Mouse (Mus musculus) hindbrain, embryonic 16.5 days (tissue): Measurements from ENCODE around the gene Mical2. TPM values are rescaled to one million over a fixed set of nuclear protein-coding genes. Genes with fewer than 3 reads are reported as not detected.
A peak's percentile ranks its signal among the peaks of the same experiment; 100 is the strongest.

Experiments used
- ATAC-seq: fragments of 200-750 bp; cut with Nextera tagmentation; 2 replicates; pipeline ENCODE4 v1.8.0; 2017; ENCODE audit warnings: moderate TSS enrichment, moderate library complexity
- H3K27ac ChIP-seq: fragments of 300-500 bp; sonication (generic); 2 replicates; pipeline ENCODE4 v1.5.1; 2014; ENCODE audit warnings: low read depth, mild to moderate bottlenecking, control low read depth, low read length, moderate library complexity
- H3K27me3 ChIP-seq: fragments of 300-500 bp; sonication (generic); replicated peaks from 2 replicates; pipeline ENCODE4 v1.6.1; 2014; ENCODE audit warnings: low read length; ENCODE audit not compliant: control insufficient read depth, insufficient read depth
- H3K36me3 ChIP-seq: fragments of 300-500 bp; sonication (generic); 2 replicates; pipeline ENCODE4 v1.6.1; 2014; ENCODE audit warnings: mild to moderate bottlenecking, low read length, moderate library complexity, mixed read lengths; ENCODE audit not compliant: control insufficient read depth, insufficient read depth
- H3K4me1 ChIP-seq: fragments of 300-500 bp; sonication (generic); 2 replicates; pipeline ENCODE4 v1.6.1; 2014; ENCODE audit warnings: low read depth, low read length; ENCODE audit not compliant: control insufficient read depth, insufficient read depth
- H3K4me2 ChIP-seq: fragments of 300-500 bp; sonication (generic); 2 replicates; pipeline ENCODE4 v1.6.1; 2014; ENCODE audit warnings: mild to moderate bottlenecking, low read length, control low read depth, moderate library complexity
- H3K4me3 ChIP-seq: fragments of 300-500 bp; sonication (generic); 2 replicates; pipeline ENCODE4 v1.5.1; 2014; ENCODE audit warnings: mild to moderate bottlenecking, low read length, control low read depth, moderate library complexity
- H3K9ac ChIP-seq: fragments of 300-500 bp; sonication (generic); 2 replicates; pipeline ENCODE4 v1.6.1; 2014; ENCODE audit warnings: low read depth, mild to moderate bottlenecking, control low read depth, low read length, moderate library complexity
- H3K9me3 ChIP-seq: fragments of 300-500 bp; sonication (generic); 2 replicates; pipeline ENCODE4 v1.6.1; 2014; ENCODE audit warnings: mild to moderate bottlenecking, low read length, moderate library complexity; ENCODE audit not compliant: control insufficient read depth
- WGBS: fragments of 180-500 bp; shearing (Covaris S2); extraction: QIAGEN DNeasy Blood & Tissue Kit; methylation state at CpG from one replicate; pipeline ENCODE4 v1.1.7; 2014; 5-methylcytosine and 5-hydroxymethylcytosine counted together
- polyA plus RNA-seq: library from polyadenylated mRNA; unstranded; fragments of >200 nt; fragmentation: Nextera tagmentation; extraction: Ambion mirVana; gene quantifications from 2 replicates; pipeline ENCODE4 v1.2.1, GENCODE M21; 2015

Mical2 gene
- polyA plus RNA-seq, 1 experiment from 2014 or later, result 7.2 TPM

DNA sequence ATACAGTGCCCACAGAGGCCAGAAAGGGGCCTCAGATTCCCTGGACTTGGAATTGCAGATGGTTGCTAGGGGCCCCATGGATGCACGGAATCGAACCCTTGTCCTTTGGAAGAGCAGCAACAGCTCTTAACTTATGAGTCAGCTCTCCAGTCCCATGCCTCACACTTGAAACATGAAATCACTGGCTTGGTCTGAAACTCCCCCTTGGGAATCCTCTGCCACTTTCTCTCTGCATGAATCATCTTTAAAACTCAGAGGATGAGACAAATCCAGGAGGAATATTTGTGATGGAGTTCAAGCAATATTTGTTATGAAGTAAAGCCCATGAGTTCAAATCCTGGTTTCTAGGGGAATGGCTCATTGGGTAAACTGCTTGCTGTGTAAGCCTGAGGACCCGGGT, 172.1 kb downstream of the Mical2 start:
- Histone ChIP-seq H3K9me3 (no peaks in the 10 kb centered on the region), H3K27ac (no peak overlapping the region), H3K4me2 (no peak overlapping the region), H3K9ac (no peak overlapping the region), H3K27me3 (no peaks in the 10 kb centered on the region), H3K4me1 (no peaks in the 10 kb centered on the region), H3K4me3 (no peak overlapping the region), H3K36me3 (no peaks in the 10 kb centered on the region)
- WGBS, result 97% methylated on average over 3 of the region's 3 CpGs
- ATAC-seq, result no peak

DNA sequence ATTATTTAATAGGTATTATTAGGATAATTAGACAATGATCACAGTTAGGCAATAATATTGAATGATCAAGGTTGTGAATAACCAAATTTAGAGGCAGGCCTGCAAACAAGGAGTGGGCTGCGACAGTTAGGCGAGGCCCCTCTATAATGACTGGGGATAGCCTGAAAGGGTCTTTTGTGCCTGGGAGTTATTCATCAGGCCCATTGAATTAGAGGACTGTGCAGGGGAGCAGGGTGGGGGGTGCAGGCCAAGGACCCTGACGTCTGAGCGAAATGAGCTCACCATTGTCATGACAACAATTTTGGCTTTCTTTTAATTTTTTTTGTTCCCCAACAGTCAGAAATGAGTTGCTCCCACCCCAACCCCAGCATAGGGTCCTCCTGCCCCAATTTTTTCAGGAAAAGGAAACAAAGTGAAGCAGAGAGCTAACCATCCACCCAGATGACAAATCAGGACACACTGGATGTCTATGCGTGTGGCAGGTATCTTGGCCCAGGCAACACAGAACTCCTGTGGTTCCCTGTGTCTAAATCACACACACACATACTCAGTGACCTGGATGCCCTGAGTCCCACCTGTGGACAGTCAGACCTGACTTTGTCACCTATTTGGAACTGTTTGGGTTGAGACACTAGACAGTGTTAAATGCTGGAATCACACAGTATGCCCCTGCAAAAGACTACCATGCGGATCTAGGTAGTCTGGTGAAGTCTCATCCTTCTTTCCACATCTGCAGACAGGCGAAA, 173.9 kb downstream of the Mical2 start:
- Histone ChIP-seq H3K36me3 (no peaks in the 10 kb centered on the region), H3K27ac (no peak overlapping the region), H3K4me2 (no peak overlapping the region), H3K4me1 (no peaks in the 10 kb centered on the region), H3K9me3 (no peaks in the 10 kb centered on the region), H3K27me3 (no peaks in the 10 kb centered on the region), H3K9ac (0 out of 2 replicates have a peak overlapping the region, but pooled peaks have one; percentile 8), H3K4me3 (no peak overlapping the region)
- WGBS, result 36% methylated on average over 7 of the region's 7 CpGs
- peak; percentile 48 for ATAC-seq

DNA sequence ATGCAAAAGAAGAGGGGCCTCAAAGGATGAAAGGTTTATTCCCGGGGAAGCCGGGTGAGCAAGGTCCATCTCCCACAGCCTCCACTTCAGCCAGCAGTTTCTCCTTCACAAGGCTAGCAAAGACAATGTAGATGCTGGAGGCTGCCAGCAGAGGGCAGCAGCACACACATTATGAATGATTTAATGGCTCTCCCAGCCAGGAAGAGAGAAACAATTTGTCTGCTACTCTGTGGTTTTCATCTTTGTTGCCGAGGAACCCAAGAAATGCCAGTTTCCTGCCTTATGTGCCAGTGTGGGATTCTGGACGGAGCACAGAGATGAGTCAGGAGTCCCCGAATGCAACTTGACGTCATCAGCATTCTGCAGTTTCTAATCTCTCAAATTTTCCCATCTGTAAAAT, 174.5 kb downstream of the Mical2 start:
- H3K4me3 ChIP-seq, result no peak overlapping the region
- WGBS, result 44% methylated on average over 6 of the region's 6 CpGs
- no peaks in the 10 kb centered on the region for H3K27me3 ChIP-seq
- H3K4me1 ChIP-seq, result no peaks in the 10 kb centered on the region
- no peak overlapping the region for H3K27ac ChIP-seq
- no peaks in the 10 kb centered on the region for H3K9me3 ChIP-seq
- no peak overlapping the region for H3K9ac ChIP-seq
- ATAC-seq, result peak; percentile 45; the same call in 1 of the 2 replicates
- no peak overlapping the region for H3K4me2 ChIP-seq
- no peaks in the 10 kb centered on the region for H3K36me3 ChIP-seq

DNA sequence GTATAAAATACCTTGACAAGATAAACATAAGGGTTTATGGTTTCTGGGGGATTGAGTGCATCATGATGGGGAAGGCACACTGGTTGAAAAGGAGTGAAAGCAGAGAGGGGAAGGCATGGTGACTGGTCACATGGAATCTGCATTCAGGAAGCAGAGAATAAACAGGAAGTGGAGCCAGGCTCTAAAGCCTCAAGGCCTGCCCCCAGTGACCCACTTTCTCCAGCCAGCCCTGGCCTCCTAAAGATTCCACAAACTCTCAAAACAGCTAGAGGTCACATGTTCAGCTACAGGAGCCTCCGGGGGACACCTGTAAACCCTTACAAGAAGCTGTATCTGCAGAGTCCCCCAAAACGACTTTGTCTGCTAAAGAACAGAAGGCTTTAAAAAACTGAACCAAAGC, 179.4 kb downstream of the Mical2 start:
- no peak for ATAC-seq
- no peak overlapping the region for H3K9ac ChIP-seq
- H3K4me3 ChIP-seq, result no peak overlapping the region
- WGBS, result 72% methylated on average over 2 of the region's 2 CpGs
- no peak overlapping the region for H3K27ac ChIP-seq
- H3K36me3 ChIP-seq, result no peaks in the 10 kb centered on the region
- no peak overlapping the region for H3K4me2 ChIP-seq
- H3K4me1 ChIP-seq, result peaks cover 3% of the 10 kb centered on the region; the same call in 1 of the 2 replicates
- no peaks in the 10 kb centered on the region for H3K9me3 ChIP-seq
- H3K27me3 ChIP-seq, result no peaks in the 10 kb centered on the region

DNA sequence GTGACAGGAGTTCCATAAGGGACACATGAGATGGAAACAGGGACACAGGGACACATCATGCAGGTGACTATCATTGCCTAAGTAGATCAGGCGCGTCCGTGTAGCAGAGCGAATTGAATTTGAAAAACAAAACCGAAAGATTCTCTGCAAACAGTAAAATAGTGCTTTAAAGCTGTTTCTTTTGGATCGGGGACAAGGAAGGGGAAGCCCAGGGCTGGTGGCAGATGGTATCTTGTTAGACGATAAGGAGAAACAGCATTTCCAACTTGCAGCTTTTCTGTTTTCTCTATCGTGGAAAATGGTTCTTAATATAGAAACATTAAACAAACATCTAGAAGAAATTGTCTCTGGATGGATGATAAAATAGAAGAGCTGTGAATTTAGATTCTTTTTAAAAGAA, 179.9 kb downstream of the Mical2 start:
- Histone ChIP-seq H3K4me1 (peaks cover 3% of the 10 kb centered on the region; the same call in 1 of the 2 replicates), H3K36me3 (no peaks in the 10 kb centered on the region), H3K4me2 (no peak overlapping the region), H3K4me3 (no peak overlapping the region), H3K9ac (no peak overlapping the region), H3K27ac (no peak overlapping the region), H3K9me3 (no peaks in the 10 kb centered on the region), H3K27me3 (no peaks in the 10 kb centered on the region)
- ATAC-seq, result no peak
- 76% methylated on average over 8 of the region's 8 CpGs for WGBS

DNA sequence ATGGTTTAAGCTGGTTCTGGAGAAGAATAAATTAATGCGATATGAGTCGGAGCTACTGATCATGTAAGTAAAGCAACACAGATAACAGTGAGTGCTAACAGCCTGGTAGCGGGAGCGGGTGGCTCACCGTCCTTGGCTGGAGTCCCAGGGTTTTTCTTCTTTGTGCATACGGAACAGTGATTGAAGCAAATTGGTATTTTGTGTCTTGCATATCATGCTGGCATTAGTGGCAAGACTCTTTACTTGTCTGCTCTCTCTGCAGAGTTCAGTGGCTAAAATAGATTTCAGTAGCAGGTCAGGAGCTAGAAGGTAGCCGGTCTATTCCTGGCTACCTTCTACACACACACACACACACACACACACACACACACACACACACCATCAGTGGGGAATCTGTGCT, 181.9 kb downstream of the Mical2 start:
- H3K9me3 ChIP-seq, result no peaks in the 10 kb centered on the region
- no peak overlapping the region for H3K9ac ChIP-seq
- no peak overlapping the region for H3K4me3 ChIP-seq
- peaks cover 3% of the 10 kb centered on the region; the same call in 1 of the 2 replicates for H3K4me1 ChIP-seq
- no peaks in the 10 kb centered on the region for H3K36me3 ChIP-seq
- no peaks in the 10 kb centered on the region for H3K27me3 ChIP-seq
- no peak for ATAC-seq
- no peak overlapping the region for H3K4me2 ChIP-seq
- H3K27ac ChIP-seq, result no peak overlapping the region
- WGBS, result 55% methylated on average over 7 of the region's 7 CpGs

DNA sequence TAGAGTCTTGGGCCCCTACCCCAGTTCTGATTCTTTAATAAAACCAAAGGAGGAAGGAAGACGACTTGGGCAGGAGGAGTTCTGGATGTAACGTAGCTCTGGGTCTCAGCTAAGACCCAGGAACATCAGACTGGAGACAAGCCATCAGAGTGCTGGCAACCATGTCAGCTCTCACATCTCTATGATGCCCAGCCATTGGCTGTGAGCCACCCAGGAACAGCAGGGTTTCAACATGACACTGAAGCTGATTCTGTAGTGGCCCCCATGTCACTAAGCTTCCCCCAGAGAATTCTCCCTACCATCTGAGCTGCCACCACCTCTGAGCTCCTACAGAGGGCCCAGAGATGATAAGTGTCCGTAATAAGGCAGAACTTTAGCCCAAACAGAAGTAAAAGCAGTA, 184.3 kb downstream of the Mical2 start:
- H3K4me2 ChIP-seq, result no peak overlapping the region
- peaks cover 3% of the 10 kb centered on the region; the same call in 1 of the 2 replicates for H3K4me1 ChIP-seq
- no peaks in the 10 kb centered on the region for H3K9me3 ChIP-seq
- no peak overlapping the region for H3K4me3 ChIP-seq
- no peaks in the 10 kb centered on the region for H3K36me3 ChIP-seq
- H3K27ac ChIP-seq, result no peak overlapping the region
- 84% methylated on average over 3 of the region's 3 CpGs for WGBS
- H3K9ac ChIP-seq, result no peak overlapping the region
- no peaks in the 10 kb centered on the region for H3K27me3 ChIP-seq
- ATAC-seq, result no peak

DNA sequence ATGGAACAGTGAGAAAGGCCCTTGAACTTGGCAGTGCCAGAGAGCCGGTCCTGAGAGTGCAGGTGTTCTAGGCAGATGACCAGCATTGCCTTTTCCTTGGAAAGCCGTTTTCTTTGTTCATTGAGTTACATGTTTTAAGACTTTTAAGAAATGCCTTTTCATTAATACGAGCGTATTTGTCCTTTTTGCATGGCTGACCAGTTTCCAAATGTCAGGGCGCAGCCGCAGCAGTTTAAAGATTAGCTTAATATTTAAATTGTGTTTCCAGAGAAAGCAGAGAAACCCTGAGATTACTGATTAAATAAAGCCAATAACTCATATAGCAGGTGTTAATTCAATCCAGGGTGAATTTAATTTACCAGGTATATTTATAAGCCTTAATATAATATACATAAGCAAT, 187.6 kb downstream of the Mical2 start:
- Histone ChIP-seq H3K9ac (no peak overlapping the region), H3K4me2 (no peak overlapping the region), H3K27me3 (no peaks in the 10 kb centered on the region), H3K27ac (no peak overlapping the region), H3K4me3 (no peak overlapping the region), H3K36me3 (no peaks in the 10 kb centered on the region), H3K4me1 (peaks cover 16% of the 10 kb centered on the region), H3K9me3 (no peaks in the 10 kb centered on the region)
- no peak for ATAC-seq
- 83% methylated on average over 6 of the region's 6 CpGs for WGBS

DNA sequence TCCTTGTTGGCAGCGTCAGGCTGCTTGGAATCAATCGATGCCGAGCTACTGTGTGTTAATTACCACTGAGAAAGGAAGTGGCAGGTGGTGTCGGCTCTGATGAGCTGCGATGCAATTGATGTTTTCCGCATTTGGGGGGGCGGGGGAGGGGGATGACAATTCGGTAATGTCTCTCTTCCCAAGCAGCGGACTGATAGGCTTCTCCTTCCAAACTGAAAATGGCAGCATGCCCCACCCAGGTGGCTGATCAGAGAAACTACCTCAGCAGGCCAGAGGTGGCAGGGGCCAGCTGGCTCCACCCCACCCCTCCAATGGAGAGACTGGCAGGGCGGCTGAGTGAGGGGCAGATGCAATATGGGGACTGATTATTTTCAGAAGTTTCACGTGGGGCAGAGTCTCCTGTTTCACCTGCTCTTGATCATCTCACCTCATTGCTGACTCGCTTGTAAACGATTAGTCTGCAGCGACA, 190.4 kb downstream of the Mical2 start:
- peak; percentile 44; the same call in 1 of the 2 replicates for ATAC-seq
- WGBS, result 18% methylated on average over 14 of the region's 14 CpGs
- no peak overlapping the region for H3K4me3 ChIP-seq
- no peaks in the 10 kb centered on the region for H3K27me3 ChIP-seq
- peak overlapping the region; percentile 44 for H3K4me2 ChIP-seq
- peaks cover 16% of the 10 kb centered on the region for H3K4me1 ChIP-seq
- H3K27ac ChIP-seq, result peak overlapping the region; percentile 8; the same call in 1 of the 2 replicates
- H3K9ac ChIP-seq, result peak overlapping the region; percentile 29; the same call in 1 of the 2 replicates
- no peaks in the 10 kb centered on the region for H3K9me3 ChIP-seq
- H3K36me3 ChIP-seq, result no peaks in the 10 kb centered on the region
